Mouse (Mus musculus): ENCODE measurements around the gene Gmcl1.

DNA sequence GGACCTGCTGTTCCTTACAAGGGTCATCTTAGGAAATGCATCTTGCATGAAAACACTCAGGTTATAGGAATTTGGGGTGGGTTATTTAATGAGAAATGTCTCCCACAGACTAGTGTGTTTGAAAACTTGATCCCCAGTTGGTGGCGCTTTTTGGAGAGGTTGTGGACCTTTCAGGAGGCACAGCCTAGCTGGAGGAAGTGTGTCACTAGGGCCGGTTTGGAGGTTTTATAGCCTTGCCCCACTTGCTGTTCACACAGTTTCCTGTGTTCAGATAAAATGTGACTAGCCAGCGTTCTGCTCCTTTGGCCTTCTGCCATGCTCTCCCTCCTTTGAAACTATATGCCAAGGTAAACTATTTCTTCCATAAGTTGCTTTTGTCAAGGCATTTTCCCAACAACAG is 7.5 kb upstream of the Gmcl1 start:
- TF ChIP-seq CTCF (IDR thresholded peaks at IDR 0.05; ENCODE audit: low read depth, low read length) = no peak
- no peak for TF ChIP-seq POLR2A (IDR thresholded peaks at IDR 0.05; ENCODE audit: extremely low read depth, insufficient read depth, low read length)
